Mouse (Mus musculus): Measurements from ENCODE around the gene Dlx3. TPM values are rescaled to one million over a fixed set of nuclear protein-coding genes. Genes with fewer than 3 reads are reported as not detected.

Gene Dlx3
- polyA plus RNA-seq, 1 experiment from 2014 or later, result 0.45 TPM

DNA sequence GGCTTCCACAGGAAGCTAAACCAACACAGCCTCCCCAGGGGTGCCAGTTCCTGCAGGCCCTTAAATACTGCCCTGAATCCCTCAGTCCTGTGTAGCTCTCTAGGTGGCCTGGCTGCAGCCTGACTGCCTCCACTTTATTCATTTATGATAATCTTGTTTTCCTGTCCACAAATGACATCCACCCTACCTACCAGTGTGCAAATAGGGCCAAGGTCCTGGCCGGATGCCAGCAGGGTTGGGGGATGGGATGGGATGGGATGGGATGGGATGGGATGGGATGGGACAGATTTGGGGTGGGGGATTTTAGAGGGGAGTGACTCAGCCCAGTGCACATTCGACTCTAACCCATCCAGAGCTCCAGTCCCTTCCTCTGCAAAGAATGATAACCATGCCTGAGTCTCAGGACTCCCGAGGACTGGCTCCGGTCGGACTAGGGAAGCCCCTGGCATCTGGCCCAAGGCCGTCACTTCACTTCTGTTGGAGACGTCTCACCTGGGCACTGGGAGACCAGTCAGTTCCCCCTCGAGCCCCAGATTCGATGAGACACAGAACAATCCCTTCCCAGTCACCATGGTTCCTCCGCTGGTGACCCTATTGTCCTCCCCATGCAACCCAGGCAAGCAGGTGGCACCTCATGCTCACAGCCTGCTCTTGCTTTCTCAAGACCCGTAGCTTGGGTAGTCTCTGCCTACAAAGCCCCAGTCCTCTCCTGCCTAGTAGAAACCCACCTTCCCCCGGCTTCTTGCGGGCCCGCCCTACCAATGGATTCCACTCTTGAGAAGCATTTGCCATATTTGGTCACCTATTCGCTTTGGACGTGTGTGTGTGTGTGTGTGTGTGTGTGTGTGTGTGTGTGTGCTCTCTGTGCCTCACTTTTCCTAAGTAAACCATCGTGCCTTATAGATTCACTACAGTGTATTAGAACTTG, 32.4 kb upstream of the Dlx3 start:
- no peaks in the 10 kb centered on the region for H3K27me3 ChIP-seq (ENCODE audit: insufficient read depth, low read length)
- DNase-seq (ENCODE audit: low spot score) (no peak), ATAC-seq (replicated peaks; ENCODE audit: low FRiP score, low read depth) (no peak)
- H3K9me3 ChIP-seq (replicated peaks; ENCODE audit: low read length), result no peaks in the 10 kb centered on the region
- no peak for TF ChIP-seq CTCF (IDR thresholded peaks at IDR 0.05; ENCODE audit: low read depth)
- H3K36me3 ChIP-seq (ENCODE audit: insufficient read depth, low read length), result no peaks in the 10 kb centered on the region
- peak overlapping the region; percentile 3; the same call in 1 of the 2 replicates for H3K27ac ChIP-seq
- no peak overlapping the region for H3K9ac ChIP-seq (ENCODE audit: low read depth, low read length)
- peaks cover 23% of the 10 kb centered on the region for H3K4me1 ChIP-seq (replicated peaks; ENCODE audit: insufficient read depth, low read length)
- H3K4me2 ChIP-seq (ENCODE audit: low read length), result no peak overlapping the region
- WGBS, result 68% methylated on average over 17 of the region's 17 CpGs
- no peak overlapping the region for H3K4me3 ChIP-seq (replicated peaks; ENCODE audit: low read depth, low read length)

GRCm38 (mm10) chr11:95088286-95088685, 31.6 kb upstream of the Dlx3 start:
- Histone ChIP-seq H3K27me3 (ENCODE audit: insufficient read depth, low read length) (no peaks in the 10 kb centered on the region), H3K36me3 (ENCODE audit: insufficient read depth, low read length) (no peaks in the 10 kb centered on the region), H3K9ac (ENCODE audit: low read depth, low read length) (no peak overlapping the region), H3K27ac (peak overlapping the region; percentile 61), H3K9me3 (replicated peaks; ENCODE audit: low read length) (no peaks in the 10 kb centered on the region), H3K4me1 (replicated peaks; ENCODE audit: insufficient read depth, low read length) (peaks cover 23% of the 10 kb centered on the region), H3K4me2 (ENCODE audit: low read length) (no peak overlapping the region), H3K4me3 (replicated peaks; ENCODE audit: low read depth, low read length) (no peak overlapping the region)
- 52% methylated on average over 7 of the region's 7 CpGs for WGBS
- DNase-seq (ENCODE audit: low spot score), result no peak
- no peak for TF ChIP-seq CTCF (IDR thresholded peaks at IDR 0.05; ENCODE audit: low read depth)
- ATAC-seq (replicated peaks; ENCODE audit: low FRiP score, low read depth), result no peak

DNA sequence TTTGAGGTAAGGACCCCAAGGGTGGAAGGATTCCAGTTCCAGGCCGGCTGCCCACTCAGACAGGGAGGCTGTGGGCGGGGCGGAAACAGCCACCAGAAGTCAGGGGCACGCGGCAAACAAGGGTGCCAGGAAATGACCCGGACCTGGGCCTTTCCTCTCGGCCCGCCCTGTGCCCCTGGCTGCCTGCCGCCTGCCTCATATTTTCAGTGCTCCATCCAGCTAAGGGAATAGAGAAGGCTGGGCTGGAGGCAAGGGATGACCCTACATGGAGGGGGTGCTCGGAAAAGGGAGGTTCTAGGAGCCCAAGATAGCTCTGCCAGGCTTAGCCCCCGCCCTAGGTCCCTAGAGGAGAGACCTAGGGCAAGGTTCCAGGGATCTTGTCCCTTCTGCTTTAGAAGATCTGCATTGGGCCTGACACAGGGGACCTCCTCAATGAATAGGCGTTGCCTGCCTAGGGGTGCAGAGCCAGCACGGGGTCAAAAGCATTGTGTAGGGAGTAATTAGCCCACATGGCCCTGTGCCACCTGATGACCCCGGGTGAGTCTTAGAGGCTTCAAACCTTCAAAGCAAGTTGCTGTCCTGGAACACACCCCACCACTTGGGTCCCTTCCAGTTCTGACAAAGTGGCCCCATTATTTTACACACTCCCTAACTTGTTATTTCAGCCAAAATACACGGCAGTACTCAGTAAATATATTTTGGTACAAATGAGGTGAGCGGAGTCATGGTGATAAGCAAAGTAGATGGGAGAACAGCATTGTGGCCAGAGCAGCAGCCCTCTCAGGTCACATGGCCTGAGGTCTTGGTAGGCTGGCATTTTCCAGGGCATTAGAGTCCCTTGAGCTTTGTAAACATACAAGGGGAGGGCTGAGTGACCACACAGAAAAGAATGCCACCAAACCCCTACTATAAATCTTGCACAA, 30.8 kb upstream of the Dlx3 start:
- no peaks in the 10 kb centered on the region for H3K9me3 ChIP-seq (replicated peaks; ENCODE audit: low read length)
- no peak for TF ChIP-seq CTCF (IDR thresholded peaks at IDR 0.05; ENCODE audit: low read depth)
- no peaks in the 10 kb centered on the region for H3K36me3 ChIP-seq (ENCODE audit: insufficient read depth, low read length)
- no peak for ATAC-seq (replicated peaks; ENCODE audit: low FRiP score, low read depth)
- 42% methylated on average over 16 of the region's 16 CpGs for WGBS
- H3K4me2 ChIP-seq (ENCODE audit: low read length), result no peak overlapping the region
- H3K4me3 ChIP-seq (replicated peaks; ENCODE audit: low read depth, low read length), result no peak overlapping the region
- H3K9ac ChIP-seq (ENCODE audit: low read depth, low read length), result no peak overlapping the region
- peaks cover 23% of the 10 kb centered on the region for H3K4me1 ChIP-seq (replicated peaks; ENCODE audit: insufficient read depth, low read length)
- no peak for DNase-seq (ENCODE audit: low spot score)
- peak overlapping the region; percentile 61 for H3K27ac ChIP-seq
- H3K27me3 ChIP-seq (ENCODE audit: insufficient read depth, low read length), result no peaks in the 10 kb centered on the region

- ATAC-seq (replicated peaks; ENCODE audit: low FRiP score, low read depth), result no peak
- no peak for DNase-seq (ENCODE audit: low spot score)
- H3K4me1 ChIP-seq (replicated peaks; ENCODE audit: insufficient read depth, low read length), result peaks cover 18% of the 10 kb centered on the region
- H3K9ac ChIP-seq (ENCODE audit: low read depth, low read length), result no peak overlapping the region
- 68% methylated on average over 5 of the region's 5 CpGs for WGBS
- H3K27me3 ChIP-seq (ENCODE audit: insufficient read depth, low read length), result no peaks in the 10 kb centered on the region
- H3K27ac ChIP-seq, result no peak overlapping the region
- H3K9me3 ChIP-seq (replicated peaks; ENCODE audit: low read length), result no peaks in the 10 kb centered on the region
- H3K36me3 ChIP-seq (ENCODE audit: insufficient read depth, low read length), result no peaks in the 10 kb centered on the region
- no peak overlapping the region for H3K4me2 ChIP-seq (ENCODE audit: low read length)
- no peak for TF ChIP-seq CTCF (IDR thresholded peaks at IDR 0.05; ENCODE audit: low read depth)
- H3K4me3 ChIP-seq (replicated peaks; ENCODE audit: low read depth, low read length), result no peak overlapping the region
Measured at GRCm38 (mm10) chr11:95093077-95093476, 26.8 kb upstream of the Dlx3 start.

DNA sequence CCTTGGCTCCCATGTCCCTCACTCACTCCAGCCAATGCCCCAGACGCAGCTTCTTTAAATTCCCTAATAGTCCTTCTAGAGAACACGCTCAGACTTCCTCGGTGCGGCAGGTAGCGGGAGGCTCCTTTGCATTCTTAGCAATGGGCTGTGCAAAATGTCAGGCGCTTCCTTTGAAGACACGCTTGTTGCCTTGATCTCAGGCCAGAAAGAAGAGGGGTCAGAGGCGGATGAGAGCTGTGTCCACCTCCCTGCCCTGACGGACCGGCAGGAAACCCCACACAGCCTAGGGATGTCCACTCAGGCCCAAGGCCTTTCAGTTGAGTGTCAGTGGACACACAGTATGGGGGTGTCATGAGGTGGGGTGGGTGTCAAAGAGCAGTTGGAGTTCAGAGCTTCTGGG, 24.3 kb upstream of the Dlx3 start:
- H3K4me3 ChIP-seq (replicated peaks; ENCODE audit: low read depth, low read length), result no peak overlapping the region
- peaks cover 18% of the 10 kb centered on the region for H3K4me1 ChIP-seq (replicated peaks; ENCODE audit: insufficient read depth, low read length)
- no peak overlapping the region for H3K27ac ChIP-seq
- TF ChIP-seq CTCF (IDR thresholded peaks at IDR 0.05; ENCODE audit: low read depth), result no peak
- DNase-seq (ENCODE audit: low spot score), result no peak
- no peak for ATAC-seq (replicated peaks; ENCODE audit: low FRiP score, low read depth)
- H3K4me2 ChIP-seq (ENCODE audit: low read length), result no peak overlapping the region
- 37% methylated on average over 10 of the region's 10 CpGs for WGBS
- no peak overlapping the region for H3K9ac ChIP-seq (ENCODE audit: low read depth, low read length)
- H3K27me3 ChIP-seq (ENCODE audit: insufficient read depth, low read length), result no peaks in the 10 kb centered on the region
- no peaks in the 10 kb centered on the region for H3K9me3 ChIP-seq (replicated peaks; ENCODE audit: low read length)
- H3K36me3 ChIP-seq (ENCODE audit: insufficient read depth, low read length), result no peaks in the 10 kb centered on the region
